Mouse (Mus musculus) heart, embryonic 11.5 days (tissue): ENCODE measurements around the gene Ttll2. TPM values are rescaled to one million over a fixed set of nuclear protein-coding genes. Genes with fewer than 3 reads are reported as not detected.
"Not testable (repeated sequence)": the region's sequence is repeated elsewhere in the genome, so short reads cannot be mapped to it uniquely, and the experiment has no call there.

Experiments used
- ATAC-seq: fragments of 200-750 bp; cut with Nextera tagmentation; replicated peaks from 2 replicates; pipeline ENCODE4 v1.8.0; 2017; ENCODE audit warnings: moderate library complexity; ENCODE audit not compliant: insufficient number of reproducible peaks, low FRiP score, low TSS enrichment
- H3K27ac ChIP-seq: fragments of 300-500 bp; sonication (generic); 2 replicates; pipeline ENCODE4 v1.5.1; 2014; ENCODE audit warnings: mild to moderate bottlenecking, low read depth, low read length
- H3K27me3 ChIP-seq: fragments of 300-500 bp; sonication (generic); 2 replicates; pipeline ENCODE4 v1.6.1; 2014; ENCODE audit warnings: mild to moderate bottlenecking, low read length, mixed read lengths; ENCODE audit not compliant: control insufficient read depth, insufficient read depth
- H3K36me3 ChIP-seq: fragments of 300-500 bp; sonication (generic); 2 replicates; pipeline ENCODE4 v1.6.1; 2014; ENCODE audit warnings: mild to moderate bottlenecking, low read length, moderate library complexity, mixed read lengths; ENCODE audit not compliant: control insufficient read depth, insufficient read depth
- H3K4me1 ChIP-seq: fragments of 300-500 bp; sonication (generic); 2 replicates; pipeline ENCODE4 v1.6.1; 2014; ENCODE audit warnings: low read length; ENCODE audit not compliant: control insufficient read depth, insufficient read depth
- H3K4me2 ChIP-seq: fragments of 300-500 bp; sonication (generic); 2 replicates; pipeline ENCODE4 v1.6.1; 2014; ENCODE audit warnings: mild to moderate bottlenecking, moderate library complexity
- H3K4me3 ChIP-seq: fragments of 300-500 bp; sonication (generic); 2 replicates; pipeline ENCODE4 v1.5.1; 2014; ENCODE audit warnings: low read depth, low read length
- H3K9ac ChIP-seq: fragments of 300-500 bp; sonication (generic); 2 replicates; pipeline ENCODE4 v1.6.1; 2014; ENCODE audit warnings: mild to moderate bottlenecking, low read depth, low read length, moderate library complexity
- H3K9me3 ChIP-seq: fragments of 300-500 bp; sonication (generic); replicated peaks from 2 replicates; pipeline ENCODE4 v1.6.1; 2016; ENCODE audit warnings: low read length; ENCODE audit not compliant: control insufficient read depth
- WGBS: fragments of 180-500 bp; shearing (Covaris S2); extraction: QIAGEN DNeasy Blood & Tissue Kit; methylation state at CpG from one replicate; pipeline ENCODE4 v1.1.7; 2014; ENCODE audit not compliant: insufficient replicate concordance; 5-methylcytosine and 5-hydroxymethylcytosine counted together
- polyA plus RNA-seq: library from polyadenylated mRNA; unstranded; fragments of >200 nt; fragmentation: Nextera tagmentation; extraction: Ambion mirVana; gene quantifications from 2 replicates; pipeline ENCODE4 v1.2.1, GENCODE M21; 2014

Ttll2 gene
- polyA plus RNA-seq = not detected in 2 replicates

GRCm38 (mm10) chr17:7352596-7352995, at the start of gene Ttll2:
TSS of gene Ttll2 (minus strand) at chr17:7352696.
- H3K4me3 ChIP-seq, H3K4me1 ChIP-seq, H3K27me3 ChIP-seq, H3K9ac ChIP-seq, H3K27ac ChIP-seq, H3K9me3 ChIP-seq, H3K36me3 ChIP-seq, ATAC-seq, H3K4me2 ChIP-seq: not testable (repeated sequence)
- 80% methylated on average over 1 of the region's 1 CpGs for WGBS

- not testable (repeated sequence) for H3K36me3 ChIP-seq, H3K27ac ChIP-seq, H3K4me1 ChIP-seq, ATAC-seq, H3K27me3 ChIP-seq, H3K4me2 ChIP-seq, H3K9me3 ChIP-seq, H3K4me3 ChIP-seq, H3K9ac ChIP-seq
- 82% methylated on average over 6 of the region's 6 CpGs for WGBS
Observed at GRCm38 (mm10) chr17:7399770-7400169, 47.3 kb upstream of the Ttll2 start.

- not testable (repeated sequence) for ATAC-seq, H3K4me2 ChIP-seq, H3K27me3 ChIP-seq, H3K9me3 ChIP-seq, H3K4me3 ChIP-seq, H3K27ac ChIP-seq, H3K36me3 ChIP-seq, H3K9ac ChIP-seq, H3K4me1 ChIP-seq
- WGBS = 76% methylated on average over 6 of the region's 6 CpGs
Observed at GRCm38 (mm10) chr17:7398198-7398847, 45.8 kb upstream of the Ttll2 start.

GRCm38 (mm10) chr17:7397079-7397478, 44.6 kb upstream of the Ttll2 start:
- not testable (repeated sequence) for H3K4me1 ChIP-seq, H3K27ac ChIP-seq, H3K4me3 ChIP-seq, H3K36me3 ChIP-seq, ATAC-seq, H3K27me3 ChIP-seq, H3K9ac ChIP-seq, H3K9me3 ChIP-seq, H3K4me2 ChIP-seq
- WGBS = 79% methylated on average over 10 of the region's 13 CpGs

- not testable (repeated sequence) for H3K4me1 ChIP-seq, H3K9ac ChIP-seq, H3K36me3 ChIP-seq, H3K27ac ChIP-seq, ATAC-seq, H3K4me2 ChIP-seq, H3K9me3 ChIP-seq, H3K27me3 ChIP-seq, H3K4me3 ChIP-seq
- WGBS = no CpG with 5 or more reads among the region's 2 CpGs
Observed at GRCm38 (mm10) chr17:7396288-7396687, 43.8 kb upstream of the Ttll2 start.

- H3K4me3 ChIP-seq, ATAC-seq, H3K9me3 ChIP-seq, H3K27me3 ChIP-seq, H3K9ac ChIP-seq, H3K27ac ChIP-seq, H3K4me2 ChIP-seq, H3K4me1 ChIP-seq, H3K36me3 ChIP-seq: not testable (repeated sequence)
- WGBS = 86% methylated on average over 6 of the region's 8 CpGs
Observed at GRCm38 (mm10) chr17:7395671-7396070, 43.2 kb upstream of the Ttll2 start.

- not testable (repeated sequence) for H3K4me2 ChIP-seq, H3K36me3 ChIP-seq, H3K4me3 ChIP-seq, H3K9ac ChIP-seq, ATAC-seq, H3K27me3 ChIP-seq, H3K4me1 ChIP-seq, H3K27ac ChIP-seq, H3K9me3 ChIP-seq
- 84% methylated on average over 7 of the region's 7 CpGs for WGBS
Observed at GRCm38 (mm10) chr17:7395116-7395515, 42.6 kb upstream of the Ttll2 start.

GRCm38 (mm10) chr17:7389898-7390297, 37.4 kb upstream of the Ttll2 start:
- H3K9me3 ChIP-seq, H3K27ac ChIP-seq, ATAC-seq, H3K36me3 ChIP-seq, H3K4me1 ChIP-seq, H3K9ac ChIP-seq, H3K27me3 ChIP-seq, H3K4me2 ChIP-seq, H3K4me3 ChIP-seq: not testable (repeated sequence)
- 70% methylated on average over 7 of the region's 7 CpGs for WGBS

- H3K36me3 ChIP-seq, H3K27ac ChIP-seq, H3K4me3 ChIP-seq, H3K9ac ChIP-seq, H3K4me1 ChIP-seq, H3K9me3 ChIP-seq, H3K27me3 ChIP-seq, H3K4me2 ChIP-seq, ATAC-seq: not testable (repeated sequence)
- WGBS = 79% methylated on average over 6 of the region's 8 CpGs
Observed at GRCm38 (mm10) chr17:7388958-7389356, 36.5 kb upstream of the Ttll2 start.
